In genomic region chr19:43524187-43525103, GRCm38 (mm10) we compare ENCODE assay signal across 8 mouse cellular contexts. TPM values are rescaled to one million over a fixed set of nuclear protein-coding genes. Genes with fewer than 3 reads are reported as not detected.
DNase-seq lines count a peak whose midpoint lies in the region; ATAC-seq lines count a peak whose summit lies in the region.

Gene Got1, minus strand, starts transcription at chr19:43524605.

- peak within 1 kb of the TSS; percentile 85 for H3K4me2 ChIP-seq in forebrain, embryonic 14.5 days (ENCODE audit: low read length)
- peak within 1 kb of the TSS; percentile 82 for H3K4me2 ChIP-seq in neural tube, embryonic 15.5 days

- H3K4me1 ChIP-seq in forebrain, embryonic 14.5 days (ENCODE audit: control insufficient read depth, insufficient read depth, low read length): peaks cover 26% of the 10 kb centered on the region
- H3K4me1 ChIP-seq in neural tube, embryonic 15.5 days: peaks cover 47% of the 10 kb centered on the region

- H3K9me3 ChIP-seq in forebrain, embryonic 14.5 days (replicated peaks; ENCODE audit: control insufficient read depth, low read length): no peaks in the 10 kb centered on the region
- H3K9me3 ChIP-seq in neural tube, embryonic 15.5 days (replicated peaks): no peaks in the 10 kb centered on the region

- intact Hi-C loops in heart, postnatal 14 days (cut with DNase I): no loop called here

- H3K27ac ChIP-seq in forebrain, embryonic 14.5 days (ENCODE audit: low read depth, low read length): peak within 1 kb of the TSS; percentile 70
- peak within 1 kb of the TSS; percentile 89 for H3K27ac ChIP-seq in neural tube, embryonic 15.5 days (replicated peaks)

- no peaks in the 10 kb centered on the region for H3K36me3 ChIP-seq in forebrain, embryonic 14.5 days (ENCODE audit: control insufficient read depth, insufficient read depth, low read length)
- no peaks in the 10 kb centered on the region for H3K36me3 ChIP-seq in neural tube, embryonic 15.5 days

- peak; percentile 99 for DNase-seq in ES-CJ7 (ENCODE audit: low read depth, low spot score)
- peak; percentile 97 for DNase-seq in cerebellum, adult 11 months
- DNase-seq in forebrain, embryonic 14.5 days (ENCODE audit: low spot score): peak; percentile 99
- DNase-seq in heart, postnatal 14 days: peak; percentile 92 to 94
- DNase-seq in layer of hippocampus, adult 11-12 months (ENCODE audit: low spot score): peak; percentile 97
- DNase-seq in lung, adult 18-20 months: peak; percentile 97
- peak; percentile 95 for DNase-seq in testis, postnatal 14 days (ENCODE audit: low spot score)

- no peaks in the 10 kb centered on the region for H3K27me3 ChIP-seq in forebrain, embryonic 14.5 days (replicated peaks; ENCODE audit: control insufficient read depth, insufficient read depth, low read length)
- no peaks in the 10 kb centered on the region for H3K27me3 ChIP-seq in neural tube, embryonic 15.5 days (replicated peaks)

- ATAC-seq in forebrain, embryonic 14.5 days: peak; percentile 100
- peak; percentile 100 for ATAC-seq in neural tube, embryonic 15.5 days (ENCODE audit: low FRiP score)

- under 1% methylated on average over 58 of the region's 58 CpGs for WGBS in forebrain, embryonic 14.5 days
- WGBS in neural tube, embryonic 15.5 days: 0% methylated on average over 58 of the region's 58 CpGs

- peak within 1 kb of the TSS; percentile 88 for H3K9ac ChIP-seq in forebrain, embryonic 14.5 days (ENCODE audit: low read length)
- peak within 1 kb of the TSS; percentile 80 for H3K9ac ChIP-seq in neural tube, embryonic 15.5 days (replicated peaks)

- peak within 1 kb of the TSS; percentile 69 for H3K4me3 ChIP-seq in forebrain, embryonic 14.5 days (ENCODE audit: low read depth, low read length)
- H3K4me3 ChIP-seq in neural tube, embryonic 15.5 days (replicated peaks): peak within 1 kb of the TSS; percentile 82

RNA-seq across cellular contexts. Expression of gene Got1, which starts in this region (rescaled TPM):
- 56.9 and 65.6 TPM in 2 replicates for polyA plus RNA-seq in forebrain, embryonic 14.5 days (2014; fragmentation: Nextera tagmentation; extraction: Ambion mirVana)
- 100 to 1,000 TPM; 687 to 721 TPM for total RNA-seq in heart, postnatal 14 days (2021)
- 118 and 127 TPM in 2 replicates for polyA plus RNA-seq in neural tube, embryonic 15.5 days (2015; fragmentation: Nextera tagmentation; extraction: Ambion mirVana)

Comparison
In these comparisons a context has a peak if more than half of its experiments do, and no peak if none do; other contexts are left out.
1. Peak in every context shown above with its lines: DNase-seq, ATAC-seq, H3K4me3 ChIP-seq and H3K27ac ChIP-seq.